Mouse (Mus musculus): ENCODE data around the gene C1qtnf2.

C1qtnf2 gene

DNA sequence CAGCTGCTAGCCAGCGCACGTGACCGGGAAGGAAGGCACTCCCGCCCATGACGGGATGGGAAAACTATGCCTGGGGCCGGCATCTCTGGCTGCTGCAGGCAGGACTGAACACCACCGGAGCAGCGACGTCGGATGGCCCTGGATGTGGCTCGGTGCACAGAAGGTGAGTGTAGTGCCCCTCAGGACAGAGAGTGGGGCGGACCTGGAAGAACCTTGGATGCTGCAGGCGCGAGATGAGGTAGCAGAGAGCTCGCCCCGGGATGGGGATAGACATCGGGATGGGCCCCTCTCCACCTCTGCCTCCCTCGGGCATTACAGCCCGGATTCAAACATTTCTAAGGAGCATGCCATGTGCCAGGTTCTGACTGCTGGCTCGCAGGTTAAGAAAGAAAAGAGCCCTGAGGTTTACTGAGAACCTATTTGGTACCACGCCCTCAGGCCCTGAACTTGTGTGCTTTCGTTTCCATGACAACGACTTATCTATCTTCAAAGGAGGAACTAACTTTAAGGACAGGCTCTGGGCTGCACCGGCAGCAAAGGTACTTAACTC, at the start of gene C1qtnf2:
TSS of gene C1qtnf2 (plus strand) at position 52 of the 550 bp plus-strand sequence.
- peak; percentile 12 to 52 for DNase-seq (ENCODE audit: low spot score in 2 of 2)

DNA sequence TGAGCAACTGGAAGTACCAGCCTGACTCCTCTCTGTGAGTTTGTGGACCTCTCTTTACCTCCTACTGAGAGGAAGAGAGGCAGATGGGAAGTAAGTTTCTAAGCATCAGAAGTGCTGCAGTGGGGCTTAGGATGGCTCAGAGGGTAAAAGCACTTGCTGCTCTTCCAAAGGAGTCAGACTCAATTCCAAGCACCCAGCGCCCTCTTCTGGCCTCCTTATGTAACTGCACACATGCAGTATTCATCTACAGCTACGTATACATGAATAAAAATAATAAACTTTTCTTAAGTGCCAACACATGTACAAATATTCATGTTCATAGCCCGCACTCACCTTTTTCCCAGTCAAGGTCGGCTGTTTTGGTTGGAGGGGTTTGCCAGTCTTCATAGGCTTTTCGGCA, 49.7 kb upstream of the C1qtnf2 start:
- no peak for DNase-seq (ENCODE audit: low spot score in 2 of 2)

GRCm38 (mm10) chr11:43425166-43425709, 48.8 kb upstream of the C1qtnf2 start:
- no peak for DNase-seq (ENCODE audit: low spot score in 2 of 2)

DNA sequence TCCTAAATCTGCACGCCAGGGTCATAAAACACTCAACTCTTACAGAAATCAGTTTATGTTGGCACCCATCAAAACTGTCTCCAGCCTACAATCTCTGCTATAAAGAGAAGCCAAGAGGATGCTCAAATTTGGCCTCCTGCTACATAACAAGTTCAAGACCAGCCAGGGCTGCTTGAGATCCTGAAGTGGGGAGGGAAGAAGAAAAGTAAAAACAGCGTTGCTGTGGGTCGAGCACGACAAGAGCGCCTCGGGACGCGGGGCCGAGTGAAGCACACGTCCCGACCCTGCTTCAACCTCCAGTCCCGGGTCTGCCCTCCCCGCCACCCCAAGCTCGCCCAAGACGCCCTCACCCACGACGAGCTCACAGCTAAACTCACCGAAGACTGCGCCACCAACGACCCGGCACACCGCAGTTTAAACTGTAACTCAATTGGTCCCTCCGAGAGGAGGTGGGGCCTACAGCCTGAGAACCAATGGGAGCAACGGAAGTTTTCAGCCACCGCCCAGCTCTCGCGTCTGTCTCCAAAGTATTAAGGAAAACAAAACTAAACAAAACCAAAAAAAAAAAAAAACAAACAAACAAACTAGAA, 48.2 kb upstream of the C1qtnf2 start, which contains the start of gene Pttg1:
TSS of gene Pttg1 (minus strand) at position 428 of the 590 bp plus-strand sequence.
- peak; percentile 81 to 87 for DNase-seq (ENCODE audit: low spot score in 2 of 2)

DNA sequence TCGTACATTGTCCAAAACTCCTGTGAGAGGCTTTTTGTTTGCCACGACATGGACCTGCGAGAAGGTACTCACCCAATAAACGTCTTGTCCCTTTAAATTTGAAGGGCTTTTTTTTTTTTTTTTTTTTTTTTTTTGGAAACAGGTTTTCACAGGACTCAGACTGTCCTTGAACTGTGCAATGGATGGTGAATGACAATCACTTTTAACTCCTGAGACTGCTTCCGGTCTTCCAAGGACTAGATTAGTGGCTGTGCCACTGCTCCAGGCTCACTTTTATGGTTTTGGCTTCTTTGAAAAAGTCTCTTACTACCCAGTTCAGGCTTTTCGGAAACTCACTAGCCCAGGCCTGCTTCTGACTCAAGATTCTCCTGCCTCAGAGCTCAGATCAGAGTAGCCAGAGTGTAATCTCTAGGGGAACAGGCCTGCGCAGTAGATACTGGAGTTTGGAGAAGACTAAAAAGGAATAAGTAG, 47.6 kb upstream of the C1qtnf2 start:
- no peak for DNase-seq (ENCODE audit: low spot score in 2 of 2)

DNA sequence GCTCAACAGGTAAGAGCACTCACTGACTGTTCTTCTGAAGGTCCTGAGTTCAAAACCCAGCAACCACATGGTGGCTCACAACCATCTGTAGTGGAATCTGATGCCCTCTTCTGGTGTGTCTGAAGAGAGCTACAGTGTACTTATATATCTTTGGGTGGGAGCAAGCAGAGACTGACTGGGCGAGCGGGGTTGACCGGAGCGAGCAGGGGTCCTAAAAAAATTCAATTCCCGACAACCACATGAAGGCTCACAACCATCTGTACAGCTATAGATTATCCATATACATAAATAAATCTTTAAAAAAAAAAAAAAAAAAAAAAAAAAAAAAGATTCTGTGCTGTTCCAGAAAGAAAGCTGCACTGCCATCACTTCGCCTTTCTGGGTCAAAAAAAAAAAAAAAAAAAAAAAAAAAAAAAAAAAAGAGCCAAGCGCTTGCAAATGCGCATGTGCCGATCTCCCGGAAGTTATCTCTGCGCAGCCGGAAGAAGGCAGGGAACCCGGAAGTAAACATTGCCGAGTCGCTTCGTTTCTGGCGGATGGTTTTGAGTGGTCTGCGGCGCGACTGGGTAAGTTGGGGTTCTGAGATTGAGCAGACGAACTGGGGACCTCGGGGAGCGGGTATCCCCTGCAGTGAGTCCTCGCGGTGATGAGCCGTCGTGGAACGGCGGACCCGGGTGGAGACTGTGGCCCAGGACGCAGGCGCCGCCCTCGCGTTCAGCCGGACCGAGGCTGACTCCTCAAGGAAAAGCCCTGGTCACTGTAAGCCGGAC, 40.6 kb upstream of the C1qtnf2 start, which contains the start of gene Slu7:
TSS of gene Slu7 (plus strand) at position 491 of the 770 bp plus-strand sequence.
- DNase-seq (ENCODE audit: low spot score in 2 of 2), result peak; percentile 67 to 84

- DNase-seq (ENCODE audit: low spot score in 2 of 2), result no peak
Measured at GRCm38 (mm10) chr11:43434024-43434407, 40.1 kb upstream of the C1qtnf2 start.

DNA sequence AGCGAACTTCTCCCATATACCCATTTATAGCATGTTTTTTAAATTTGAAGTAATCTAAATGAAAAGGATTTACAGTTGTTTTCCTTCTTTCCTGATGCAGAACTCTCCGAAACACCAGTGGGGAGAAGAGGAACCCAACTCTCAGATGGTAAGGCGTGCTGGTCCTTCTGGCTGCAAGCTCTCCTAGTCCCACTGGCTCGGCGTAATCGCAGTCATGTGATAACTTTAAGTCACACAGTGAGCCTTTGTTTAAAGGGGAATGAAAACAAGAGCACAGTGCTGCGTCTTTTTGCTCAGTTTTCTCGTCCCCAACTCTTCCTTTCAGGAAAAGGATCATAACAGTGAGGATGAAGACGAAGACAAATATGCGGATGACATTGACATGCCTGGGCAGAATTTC, 33.0 kb upstream of the C1qtnf2 start:
- DNase-seq (ENCODE audit: low spot score in 2 of 2), result no peak

- DNase-seq (ENCODE audit: low spot score in 2 of 2), result peak in 1 of 2 experiments; percentile 51
Measured at GRCm38 (mm10) chr11:43443183-43443582, 30.9 kb upstream of the C1qtnf2 start.

- no peak for DNase-seq (ENCODE audit: low spot score in 2 of 2)
Measured at GRCm38 (mm10) chr11:43449916-43450315, 24.2 kb upstream of the C1qtnf2 start.

- DNase-seq (ENCODE audit: low spot score in 2 of 2), result no peak
Measured at GRCm38 (mm10) chr11:43451322-43451721, 22.8 kb upstream of the C1qtnf2 start.

GRCm38 (mm10) chr11:43452266-43452665, 21.8 kb upstream of the C1qtnf2 start:
- DNase-seq (ENCODE audit: low spot score in 2 of 2), result no peak

GRCm38 (mm10) chr11:43463204-43463603, 10.9 kb upstream of the C1qtnf2 start:
- no peak for DNase-seq (ENCODE audit: low spot score in 2 of 2)

GRCm38 (mm10) chr11:43470118-43470517, 4.0 kb upstream of the C1qtnf2 start:
- peak in 1 of 2 experiments; percentile 10 for DNase-seq (ENCODE audit: low spot score in 2 of 2)

DNA sequence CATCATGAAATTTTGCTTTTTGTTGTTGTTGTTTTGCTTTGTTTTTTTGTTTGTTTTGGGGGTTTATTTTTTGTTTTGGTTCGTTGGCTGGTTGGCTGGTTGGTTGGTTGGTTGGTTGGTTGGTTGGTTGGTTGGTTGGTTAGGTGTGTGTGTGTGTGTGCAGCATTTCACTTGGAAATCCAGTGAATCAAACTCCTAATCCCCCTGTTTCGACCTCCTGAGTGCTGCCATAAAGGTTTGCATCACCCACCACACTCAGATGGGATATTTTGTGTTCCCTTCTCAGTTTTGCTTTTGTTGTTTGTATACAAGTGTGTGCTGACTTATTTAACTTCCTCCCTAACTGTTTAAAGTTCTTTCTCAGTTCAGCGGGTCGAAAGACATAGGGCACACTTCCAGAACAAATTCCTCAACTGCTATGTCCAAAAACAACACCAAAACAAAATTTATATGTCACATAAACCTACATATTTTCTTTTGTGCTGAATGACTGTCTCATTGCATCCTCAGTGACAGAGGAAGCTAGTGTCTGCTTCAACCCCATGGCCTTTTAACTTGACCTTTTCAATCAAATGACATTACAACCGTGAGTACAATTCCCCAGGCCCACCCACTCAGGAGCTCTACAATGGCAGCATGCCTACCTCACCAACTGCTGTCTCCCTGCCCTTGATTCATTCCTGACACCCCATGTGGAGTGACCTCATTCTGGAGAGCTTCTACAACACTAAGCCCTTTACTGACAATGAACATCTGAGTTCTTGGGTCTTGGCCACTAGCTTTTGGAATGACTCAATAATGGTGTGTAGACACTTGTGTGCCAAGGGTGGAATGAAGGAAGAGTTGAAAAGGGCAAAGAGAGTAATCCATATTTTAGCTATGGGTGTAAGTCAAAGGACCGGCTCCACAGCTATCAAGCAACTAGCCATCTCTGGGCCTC, 2.9 kb upstream of the C1qtnf2 start:
- DNase-seq (ENCODE audit: low spot score in 2 of 2), result peak in 1 of 2 experiments; percentile 24

DNA sequence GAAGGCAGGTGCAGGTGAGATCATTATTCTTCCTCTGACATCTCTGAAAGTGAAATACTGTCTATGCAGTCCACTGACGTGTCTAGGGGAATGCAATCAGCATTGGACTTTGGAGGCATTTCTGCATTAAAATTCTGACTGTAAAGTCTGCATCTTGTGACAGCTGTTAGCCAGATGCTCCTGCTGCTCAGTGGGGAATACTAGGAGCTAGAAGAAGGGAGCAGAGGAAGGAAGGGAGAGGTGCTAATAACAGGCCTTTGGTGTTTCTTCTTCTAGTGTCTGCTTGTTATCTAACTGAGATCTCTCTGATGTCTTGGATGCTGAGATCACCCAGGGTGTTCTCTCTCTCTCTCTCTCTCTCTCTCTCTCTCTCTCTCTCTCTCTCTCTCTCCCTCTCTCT, 961 bp upstream of the C1qtnf2 start:
- DNase-seq (ENCODE audit: low spot score in 2 of 2), result peak in 1 of 2 experiments; percentile 11

DNA sequence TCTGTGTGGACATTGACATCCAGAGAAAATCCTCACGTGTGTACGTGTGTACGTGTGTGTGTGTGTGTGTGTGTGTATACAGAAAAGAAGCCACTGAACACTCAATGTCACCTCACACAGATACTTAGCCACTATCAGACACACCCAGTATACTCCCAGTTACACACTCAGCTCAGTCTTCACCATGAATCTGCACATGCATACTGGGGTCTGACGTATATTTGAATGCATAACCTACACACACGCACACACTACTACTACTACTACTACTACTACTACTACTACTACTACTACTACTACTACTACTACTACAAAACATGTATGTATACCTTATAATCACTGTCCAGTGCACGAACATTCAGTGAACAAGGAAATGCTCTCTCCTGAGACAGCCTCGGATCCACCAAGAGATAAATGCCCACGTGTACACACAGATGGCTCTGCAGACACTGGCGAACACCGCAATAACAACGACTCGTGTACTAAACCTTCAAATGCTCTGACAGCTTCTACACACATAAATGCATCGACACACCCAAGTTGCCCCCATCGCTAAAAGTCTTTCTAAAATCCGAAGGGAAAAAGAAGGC, 346 bp upstream of the C1qtnf2 start:
- DNase-seq (ENCODE audit: low spot score in 2 of 2), result no peak

DNA sequence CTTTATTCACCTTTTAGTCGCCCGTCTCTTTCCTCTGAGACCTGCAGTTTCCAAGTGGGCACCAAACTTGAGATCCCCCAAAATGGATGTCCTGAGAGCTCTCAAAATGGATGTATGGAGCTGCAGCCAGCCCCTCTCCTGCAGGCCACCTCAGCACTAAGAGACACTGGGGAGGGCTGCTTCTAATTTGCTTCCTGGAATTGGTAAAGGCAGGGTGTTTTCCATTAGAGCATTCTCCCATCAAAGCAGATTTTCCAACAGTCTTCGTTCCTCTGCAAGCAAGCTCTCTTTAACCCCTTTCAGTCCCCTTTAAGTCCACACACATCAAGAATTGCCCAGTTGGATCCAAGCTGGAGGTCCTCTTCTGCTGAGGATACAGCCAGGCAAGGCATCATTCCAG, 5.3 kb downstream of the C1qtnf2 start:
- DNase-seq (ENCODE audit: low spot score in 2 of 2), result peak in 1 of 2 experiments; percentile 4

GRCm38 (mm10) chr11:43480561-43480960, 6.5 kb downstream of the C1qtnf2 start:
- DNase-seq (ENCODE audit: low spot score in 2 of 2), result peak in 1 of 2 experiments; percentile 9

DNA sequence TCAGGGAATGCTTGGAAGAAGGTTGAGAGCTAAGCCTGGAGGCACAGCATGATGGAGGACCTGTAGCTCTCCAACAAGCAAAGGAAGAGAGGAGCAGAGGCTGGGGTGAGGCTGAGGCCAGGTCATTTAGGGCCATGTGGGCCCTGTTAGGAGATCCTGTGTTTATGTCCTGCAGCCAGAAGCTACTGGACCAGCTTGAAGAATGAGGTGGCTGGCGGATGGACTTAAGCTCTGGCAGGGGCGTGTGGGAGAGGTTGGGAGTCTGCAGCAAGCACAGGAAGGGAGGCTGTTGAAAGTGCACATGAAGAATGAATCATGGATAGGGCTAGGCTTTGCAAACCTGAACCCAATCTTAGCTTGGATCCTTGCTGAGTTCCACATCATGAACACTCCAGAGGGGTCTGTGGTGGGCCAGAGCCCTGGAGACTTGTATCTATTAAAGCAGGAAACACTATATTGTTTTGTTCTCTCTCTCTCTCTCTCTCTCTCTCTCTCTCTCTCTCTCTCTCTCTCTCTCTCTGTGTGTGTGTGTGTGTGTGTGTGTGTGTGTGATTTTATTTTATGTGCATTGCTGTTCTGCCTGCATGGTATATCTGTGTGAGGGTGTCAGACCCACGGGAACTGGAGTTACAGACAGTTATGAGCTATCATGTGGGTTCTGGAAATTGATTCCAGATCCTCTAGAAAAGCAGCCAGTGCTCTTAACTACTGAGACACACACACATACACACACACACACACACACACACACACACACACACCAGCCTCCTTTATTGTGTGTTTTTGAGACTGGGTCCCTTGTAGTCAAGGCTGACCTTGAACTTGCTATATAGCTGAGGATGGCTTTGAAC, 7.8 kb downstream of the C1qtnf2 start:
- DNase-seq (ENCODE audit: low spot score in 2 of 2), result no peak
